Mouse (Mus musculus): ENCODE measurements at regions not wholly inside any gene's neighbourhood (a gene's known extent, or its start where the extent isn't known, plus 50 kb on each side); places are given as distances from the start of the nearest gene placed in this dataset.

GRCm38 (mm10) chr10:118765544-118766441 is 104.2 kb downstream of the Dyrk2 start:
- DNase-seq (ENCODE audit: low read depth): no peak

- no peak for DNase-seq (ENCODE audit: low read depth)
These were observed 103.2 kb downstream of the Dyrk2 start for GRCm38 (mm10) chr10:118766826-118767225.

- DNase-seq (ENCODE audit: low read depth): no peak
These were observed 100.3 kb downstream of the Dyrk2 start for GRCm38 (mm10) chr10:118769751-118770150.

GRCm38 (mm10) chr10:118778656-118779055 is 91.4 kb downstream of the Dyrk2 start:
- no peak for DNase-seq (ENCODE audit: low read depth)

DNA sequence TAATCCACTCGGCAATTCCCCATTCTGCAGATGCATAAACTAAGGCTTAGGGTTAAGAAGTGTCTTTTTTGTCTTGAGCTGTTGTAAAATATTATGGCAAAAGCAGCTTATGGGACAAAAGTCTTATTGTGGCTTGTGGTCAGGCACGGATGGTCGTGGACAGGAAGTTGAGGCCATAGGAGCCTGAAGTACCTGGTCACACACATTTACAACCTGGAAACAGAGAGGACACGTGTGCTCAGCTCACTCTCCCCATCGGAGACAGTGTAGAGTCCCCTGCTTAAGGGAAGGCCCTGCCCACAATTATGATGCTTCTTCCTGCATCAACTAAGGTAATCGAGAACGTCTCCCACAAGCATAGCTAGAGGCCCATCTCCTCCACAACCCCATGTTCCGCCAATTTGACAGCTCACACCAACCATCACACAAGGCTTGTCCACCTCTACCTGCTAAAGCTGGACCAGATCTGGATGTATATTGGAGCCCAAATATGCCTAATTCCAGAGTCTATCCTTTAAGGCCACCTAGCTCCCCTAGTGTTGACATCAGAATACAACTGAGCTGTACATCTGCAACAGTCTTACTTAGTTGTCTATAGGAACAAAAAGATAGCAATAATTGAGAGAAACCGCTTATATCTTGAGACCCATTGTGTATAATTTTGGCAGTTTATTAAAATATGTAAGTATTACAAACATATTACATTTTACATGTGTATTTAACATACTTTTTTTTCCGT is 89.0 kb downstream of the Dyrk2 start:
- DNase-seq (ENCODE audit: low read depth): no peak

DNA sequence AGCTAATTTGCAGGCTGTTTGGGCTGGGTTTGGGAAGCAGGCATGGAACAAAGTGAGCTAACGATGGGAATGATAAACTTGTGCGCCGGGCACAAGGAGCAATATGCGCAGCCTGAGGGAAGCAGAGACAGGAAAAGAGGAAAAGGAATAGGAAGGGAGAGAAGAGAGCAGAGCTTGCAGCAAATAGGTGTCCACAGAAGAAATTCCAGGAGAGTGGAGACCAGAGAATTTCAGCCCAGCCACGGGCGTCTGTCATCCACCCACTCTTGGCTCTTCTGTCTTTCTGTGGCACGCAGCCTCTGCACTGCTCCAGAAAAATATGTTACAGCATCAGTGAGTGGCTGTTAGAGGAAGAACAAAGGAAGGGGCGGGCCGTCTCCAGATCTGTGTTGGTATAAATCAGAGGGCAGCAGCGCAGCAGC is 88.2 kb downstream of the Dyrk2 start:
- no peak for DNase-seq (ENCODE audit: low read depth)

- no peak for DNase-seq (ENCODE audit: low read depth)
These were observed 87.4 kb downstream of the Dyrk2 start for GRCm38 (mm10) chr10:118782646-118783045.

DNA sequence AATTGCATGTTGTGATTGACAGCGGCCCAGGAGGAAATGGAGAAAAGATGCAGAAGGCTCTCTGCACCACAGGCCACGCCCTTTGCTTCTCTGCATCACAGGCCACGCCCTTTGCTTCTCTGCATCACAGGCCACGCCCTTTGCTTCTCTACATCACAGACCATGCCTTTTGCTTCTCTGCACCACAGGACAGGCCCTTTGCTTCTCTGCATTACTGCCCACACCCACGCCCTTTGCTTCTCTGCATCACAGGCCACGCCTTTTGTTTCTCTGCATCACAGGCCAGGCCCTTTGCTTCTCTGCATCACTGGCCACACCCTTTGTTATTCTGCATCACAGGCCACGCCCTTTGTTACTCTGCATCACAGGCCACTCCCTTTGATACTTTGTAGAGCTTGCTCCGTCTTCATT is 82.7 kb downstream of the Dyrk2 start:
- no peak for DNase-seq (ENCODE audit: low read depth)

DNA sequence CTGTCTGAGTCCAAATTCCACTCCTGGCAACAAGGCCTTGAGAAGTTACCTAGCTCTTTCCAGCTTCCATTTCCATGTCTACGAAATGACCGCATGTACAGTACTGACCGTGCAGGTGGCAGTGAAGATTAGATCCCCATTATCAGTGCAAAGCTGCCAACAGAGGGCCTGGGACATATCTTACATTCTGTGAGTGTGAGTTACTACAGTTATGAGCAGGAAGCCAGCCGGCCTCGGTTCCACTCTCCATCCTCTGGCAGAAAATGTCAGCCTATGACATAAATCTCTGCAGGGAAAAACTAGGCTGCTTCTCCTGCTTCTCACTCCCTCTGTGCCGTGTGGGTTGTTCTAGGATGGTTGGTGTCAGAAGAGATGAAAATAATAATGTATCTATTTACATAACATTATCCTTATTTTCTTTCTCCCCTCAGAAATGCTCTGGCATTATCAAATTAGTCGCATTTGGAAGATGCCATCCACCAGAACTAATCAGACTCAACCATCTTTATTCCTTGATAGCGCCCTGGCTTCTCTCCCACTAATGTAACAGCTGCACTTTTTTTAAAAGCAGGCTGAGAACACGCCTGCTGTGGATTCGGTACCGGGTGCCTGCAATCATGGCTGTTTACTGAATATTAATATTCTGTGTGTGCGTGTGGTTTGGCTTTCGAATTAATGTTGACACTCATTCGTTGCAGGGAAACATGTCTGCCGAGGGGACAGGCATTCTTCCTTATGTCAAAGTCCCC is 77.5 kb downstream of the Dyrk2 start:
- no peak for DNase-seq (ENCODE audit: low read depth)

- DNase-seq (ENCODE audit: low read depth): no peak
These were observed 76.2 kb downstream of the Dyrk2 start for GRCm38 (mm10) chr10:118793794-118794193.

- no peak for DNase-seq (ENCODE audit: low read depth)
These were observed 75.5 kb downstream of the Dyrk2 start for GRCm38 (mm10) chr10:118794395-118795060.

DNA sequence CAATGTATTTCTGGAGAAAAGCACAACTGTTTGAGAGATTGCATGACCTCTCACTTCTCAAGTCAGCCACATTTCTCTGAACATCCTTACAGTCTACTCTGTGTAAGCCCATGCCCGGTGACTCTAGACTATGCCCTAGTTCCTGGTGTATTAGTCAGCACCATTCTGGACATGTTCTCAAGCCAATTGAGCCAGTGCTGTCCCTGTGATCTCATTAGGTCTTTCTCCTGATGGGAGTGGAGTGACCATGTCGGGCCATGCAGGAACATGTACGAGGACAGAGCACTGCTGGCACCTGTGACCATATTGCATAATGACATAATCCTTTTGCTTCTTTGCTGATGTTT is 75.0 kb downstream of the Dyrk2 start:
- no peak for DNase-seq (ENCODE audit: low read depth)

DNA sequence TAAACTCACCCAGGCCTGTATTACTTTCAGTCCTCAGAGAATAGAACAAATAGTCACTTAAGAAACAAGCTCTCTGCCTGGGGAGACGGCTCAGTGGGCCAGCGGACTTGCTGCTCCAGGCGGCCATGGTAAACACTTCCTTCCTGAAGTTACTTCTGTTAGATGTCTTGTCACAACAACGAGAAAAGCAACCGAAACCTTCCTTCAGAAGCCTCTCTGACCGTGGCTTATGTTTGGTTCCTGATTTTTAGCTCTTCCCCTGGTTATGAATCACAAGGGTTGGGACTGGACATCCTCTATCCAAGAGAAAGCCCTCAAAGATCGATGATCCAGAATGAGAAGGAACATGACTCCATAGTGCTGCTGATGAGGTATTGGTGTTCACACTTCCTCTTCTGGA is 73.5 kb downstream of the Dyrk2 start:
- DNase-seq (ENCODE audit: low read depth): no peak

DNA sequence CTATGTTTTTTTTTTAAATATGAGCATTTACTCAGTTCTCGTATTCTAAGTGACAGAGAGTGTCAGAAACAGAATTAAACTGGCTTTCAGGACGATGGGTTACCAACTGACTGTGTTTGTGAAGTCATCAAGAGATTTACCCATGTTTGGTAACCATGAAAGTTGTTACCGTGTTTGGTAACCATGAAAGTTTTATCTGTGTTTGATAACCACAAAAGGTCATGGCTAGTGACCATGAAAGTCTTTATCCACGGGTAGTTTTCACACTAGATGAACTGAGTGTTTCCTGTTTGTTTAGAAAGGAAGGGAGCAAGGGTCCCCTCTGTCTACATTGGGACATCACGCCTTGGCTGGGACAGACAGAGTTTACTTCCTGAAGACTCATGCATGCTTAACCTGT is 72.8 kb downstream of the Dyrk2 start:
- no peak for DNase-seq (ENCODE audit: low read depth)

GRCm38 (mm10) chr10:118799767-118800166 is 70.2 kb downstream of the Dyrk2 start:
- no peak for DNase-seq (ENCODE audit: low read depth)

- DNase-seq (ENCODE audit: low read depth): no peak
These were observed 66.0 kb downstream of the Dyrk2 start for GRCm38 (mm10) chr10:118803922-118804557.

GRCm38 (mm10) chr10:118804574-118804973 is 65.4 kb downstream of the Dyrk2 start:
- no peak for DNase-seq (ENCODE audit: low read depth)

All from gonadal fat pad, adult 2 months (tissue).